Mouse (Mus musculus): Measurements from ENCODE around the gene Mcrip2.

Gene Mcrip2

DNA sequence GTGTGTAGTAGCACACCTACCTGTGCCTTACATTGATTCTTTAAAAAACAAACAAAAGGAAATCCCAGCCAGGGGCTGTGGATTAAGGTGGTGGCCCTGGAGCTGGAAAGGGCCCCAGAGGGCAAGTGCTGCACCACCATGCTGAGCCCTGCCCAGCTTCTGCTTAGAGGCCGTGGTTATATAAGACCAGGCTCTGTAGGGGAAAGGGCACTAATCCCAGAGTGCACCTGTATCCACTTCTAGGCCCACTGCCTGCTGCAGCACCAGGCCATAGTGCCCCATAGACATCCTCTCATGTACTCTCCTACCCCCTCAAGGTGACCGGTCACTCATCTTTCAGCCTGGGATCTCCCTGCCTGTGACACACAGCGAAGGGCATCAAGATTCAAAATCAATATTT lies 2.4 kb downstream of the Mcrip2 start:
- DNase-seq (ENCODE audit: low spot score in 2 of 2), result no peak

DNA sequence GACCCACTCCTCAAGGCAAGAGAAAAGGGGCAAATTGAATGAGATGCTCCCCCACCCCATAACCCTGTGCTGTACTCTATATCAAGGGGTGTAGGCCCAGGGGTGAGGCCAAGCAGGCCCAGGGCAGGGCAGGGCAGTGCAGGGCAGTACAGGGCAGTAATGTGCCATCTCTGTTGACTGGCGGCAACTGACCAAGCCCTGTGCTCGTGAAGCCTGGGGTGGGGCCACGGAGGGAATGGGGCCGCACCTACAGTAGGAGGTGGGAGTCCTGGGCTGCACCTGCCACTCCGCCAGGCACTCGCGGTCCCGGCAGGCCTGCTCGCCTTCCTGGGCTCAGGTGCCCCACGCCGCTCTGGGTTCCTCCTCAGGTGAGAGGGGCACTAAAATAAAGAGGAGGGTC lies 3.3 kb downstream of the Mcrip2 start:
- peak in 1 of 2 experiments; percentile 33 for DNase-seq (ENCODE audit: low spot score in 2 of 2)

DNA sequence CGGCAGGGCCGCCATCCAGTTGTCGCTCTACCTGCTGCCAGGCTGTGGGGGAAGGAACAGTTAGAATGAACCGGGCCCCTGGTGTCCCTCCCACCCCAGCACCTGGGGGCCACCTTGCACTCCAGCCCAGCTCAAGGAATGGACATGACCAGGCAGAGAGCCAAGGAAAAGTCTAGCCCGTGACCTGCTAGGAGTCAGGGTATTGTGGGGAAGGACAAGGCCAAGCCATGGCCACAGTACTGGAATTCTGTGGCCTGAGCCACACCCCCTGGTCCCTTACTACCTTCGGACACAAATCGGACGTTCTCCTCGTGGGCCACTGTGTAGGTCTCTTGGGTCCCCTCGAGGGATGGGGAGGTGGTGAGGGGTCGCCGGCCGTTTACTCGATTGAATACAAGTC lies 4.3 kb downstream of the Mcrip2 start:
- no peak for DNase-seq (ENCODE audit: low spot score in 2 of 2)

DNA sequence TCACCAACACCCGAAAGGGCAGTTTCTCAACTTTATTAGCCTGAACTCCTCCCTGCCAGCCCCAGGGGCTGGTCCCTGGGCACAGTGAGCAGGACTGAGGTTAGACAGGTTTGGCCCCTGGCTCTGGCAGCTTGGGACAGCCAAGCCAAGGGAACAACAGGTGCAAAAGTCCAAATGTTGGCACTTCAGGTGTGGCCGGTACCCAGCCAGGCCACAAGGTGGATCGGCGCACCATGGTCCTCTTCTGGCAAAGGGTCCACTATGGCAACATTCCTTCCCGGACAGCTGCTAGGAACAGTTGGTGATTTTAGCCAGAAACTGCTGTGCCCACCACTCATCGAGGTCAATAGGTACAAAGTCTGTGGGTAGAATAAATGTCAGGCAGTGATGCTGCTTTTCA lies 4.9 kb downstream of the Mcrip2 start:
- no peak for DNase-seq (ENCODE audit: low spot score in 2 of 2)

DNA sequence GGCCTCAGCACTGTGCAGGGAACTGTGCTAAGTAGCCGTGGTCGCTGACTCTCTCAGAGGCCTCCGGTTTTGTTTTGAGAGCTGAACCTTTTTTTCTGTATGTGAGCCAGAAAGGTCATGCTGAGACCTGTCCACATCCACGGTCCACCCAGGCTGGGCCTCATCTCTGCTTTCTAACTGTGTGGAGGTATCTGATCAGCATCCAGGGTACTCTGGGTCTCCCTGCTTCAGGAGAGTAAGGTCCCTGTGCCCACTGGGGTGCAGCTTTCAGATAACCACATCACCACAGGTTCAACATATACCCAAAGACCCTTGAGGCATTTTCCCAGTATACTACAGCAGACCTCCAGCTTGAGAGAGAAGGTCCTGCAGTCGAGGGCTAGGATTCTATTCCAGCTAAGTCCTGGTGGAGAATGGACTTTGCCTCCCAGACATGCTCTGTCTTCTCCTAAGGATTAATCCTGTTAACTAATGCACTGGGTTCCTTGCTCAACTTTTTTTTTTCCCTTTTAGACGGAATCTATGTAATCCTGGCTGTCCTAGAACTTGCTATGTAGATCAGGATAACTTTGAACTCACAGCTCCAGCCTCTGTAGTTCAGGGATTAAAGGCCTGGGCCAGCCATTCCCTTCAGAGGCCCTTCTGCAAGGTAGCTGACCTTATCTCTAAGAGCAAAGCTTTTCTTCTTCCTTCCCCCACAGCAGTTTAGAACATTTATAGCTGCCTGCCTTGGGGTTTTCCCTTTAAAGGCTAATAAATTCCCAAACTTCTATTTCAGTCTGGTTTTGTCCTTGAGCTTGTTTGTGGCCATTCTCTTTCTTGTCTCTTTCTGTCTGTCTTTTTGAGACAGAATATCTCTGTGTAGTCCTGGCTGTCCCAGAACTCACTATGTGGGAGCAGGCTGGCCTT lies 6.6 kb downstream of the Mcrip2 start:
- no peak for DNase-seq (ENCODE audit: low spot score in 2 of 2)

DNA sequence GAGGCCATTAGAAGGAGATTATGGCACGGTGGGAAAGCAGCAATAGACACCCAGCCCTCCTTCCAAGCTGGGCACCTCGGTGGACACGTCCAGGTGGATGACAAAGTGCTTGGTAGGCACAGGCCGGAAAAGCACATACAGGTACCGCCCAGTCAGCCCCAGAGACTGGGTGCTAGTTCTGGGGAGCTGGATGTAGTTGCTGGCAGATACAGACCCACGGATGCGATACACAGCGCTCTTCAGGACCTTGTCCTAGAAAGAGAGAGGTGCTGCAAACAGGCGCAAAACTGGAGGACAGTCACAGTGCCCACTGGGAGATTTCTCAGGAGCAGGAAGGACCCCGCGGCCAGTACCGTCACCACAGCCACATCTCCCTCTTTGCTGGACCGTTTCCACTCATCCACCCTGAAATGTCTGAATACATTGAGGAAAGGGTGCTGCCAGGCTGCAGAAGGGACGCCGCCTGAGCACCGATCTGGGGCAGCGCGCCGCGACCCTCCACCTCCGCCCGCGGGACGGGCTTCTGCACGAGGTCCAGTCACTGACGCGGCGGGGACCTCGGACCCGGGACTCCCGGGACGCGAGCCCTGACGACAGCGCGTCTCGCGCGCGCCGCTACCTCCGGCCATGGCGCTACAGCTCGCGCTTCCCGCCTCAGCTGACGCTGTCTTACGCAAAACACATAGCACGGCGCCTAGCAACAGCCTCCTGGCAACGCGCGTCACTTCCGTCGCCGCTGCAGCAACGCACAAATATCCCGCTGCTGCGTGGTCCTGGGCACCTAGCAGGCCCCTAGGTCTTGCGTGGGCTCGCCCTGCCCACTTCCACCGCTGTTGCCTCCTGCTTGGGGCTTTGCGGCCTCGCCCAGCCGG lies 7.5 kb downstream of the Mcrip2 start, which contains the start of gene Wdr90:
TSS of gene Wdr90 (minus strand) at position 670 of the 872 bp plus-strand sequence.
- DNase-seq (ENCODE audit: low spot score in 2 of 2), result peak; percentile 95 to 96

DNA sequence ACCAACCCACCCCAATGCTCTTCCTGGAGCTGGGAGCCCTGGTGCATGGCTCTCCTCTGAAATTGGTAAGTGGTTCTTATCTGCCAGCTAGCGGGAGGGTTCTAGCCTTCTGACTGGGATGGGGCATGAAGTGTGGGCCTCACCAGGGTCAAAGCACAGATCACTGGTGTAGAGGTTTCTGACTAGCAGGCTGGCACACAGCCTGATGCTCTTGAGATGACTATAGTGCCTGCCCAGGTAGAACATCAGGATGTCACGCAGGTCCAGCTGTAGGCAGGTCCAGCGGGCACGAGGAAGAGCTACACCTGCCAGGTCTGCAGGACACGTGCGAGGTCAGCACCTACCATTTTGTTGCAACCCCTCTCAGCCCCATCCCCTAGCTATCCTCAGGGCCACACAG lies 8.3 kb downstream of the Mcrip2 start:
- no peak for DNase-seq (ENCODE audit: low spot score in 2 of 2)

DNA sequence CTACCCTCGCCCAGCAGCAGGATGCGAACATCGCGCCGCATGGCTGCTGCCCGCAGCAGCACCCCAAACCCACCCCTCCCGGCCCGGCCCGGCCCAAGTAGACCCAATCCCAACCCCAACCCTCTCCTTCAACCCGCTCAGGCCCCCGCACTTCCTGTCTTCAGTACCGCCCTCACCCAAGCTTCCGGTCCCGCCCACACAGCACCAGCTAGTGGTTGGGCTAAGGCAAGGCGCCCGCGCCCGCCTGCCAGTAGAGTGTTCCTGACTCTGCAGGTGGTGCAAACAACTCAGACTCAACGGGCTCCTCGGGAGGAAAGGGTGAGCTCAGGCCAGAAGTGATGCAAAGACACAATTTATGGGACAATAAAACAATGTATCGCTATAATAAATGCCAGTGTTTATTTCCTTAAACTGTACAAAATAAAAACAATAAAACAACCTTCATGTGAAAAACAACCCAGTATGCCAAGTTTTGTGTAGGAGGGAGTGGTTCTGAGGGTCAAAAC lies 24.1 kb downstream of the Mcrip2 start, which contains the start of gene Rhot2:
TSS of gene Rhot2 (minus strand) at position 456 of the 506 bp plus-strand sequence.
- DNase-seq (ENCODE audit: low spot score in 2 of 2), result peak; percentile 97 to 98

DNA sequence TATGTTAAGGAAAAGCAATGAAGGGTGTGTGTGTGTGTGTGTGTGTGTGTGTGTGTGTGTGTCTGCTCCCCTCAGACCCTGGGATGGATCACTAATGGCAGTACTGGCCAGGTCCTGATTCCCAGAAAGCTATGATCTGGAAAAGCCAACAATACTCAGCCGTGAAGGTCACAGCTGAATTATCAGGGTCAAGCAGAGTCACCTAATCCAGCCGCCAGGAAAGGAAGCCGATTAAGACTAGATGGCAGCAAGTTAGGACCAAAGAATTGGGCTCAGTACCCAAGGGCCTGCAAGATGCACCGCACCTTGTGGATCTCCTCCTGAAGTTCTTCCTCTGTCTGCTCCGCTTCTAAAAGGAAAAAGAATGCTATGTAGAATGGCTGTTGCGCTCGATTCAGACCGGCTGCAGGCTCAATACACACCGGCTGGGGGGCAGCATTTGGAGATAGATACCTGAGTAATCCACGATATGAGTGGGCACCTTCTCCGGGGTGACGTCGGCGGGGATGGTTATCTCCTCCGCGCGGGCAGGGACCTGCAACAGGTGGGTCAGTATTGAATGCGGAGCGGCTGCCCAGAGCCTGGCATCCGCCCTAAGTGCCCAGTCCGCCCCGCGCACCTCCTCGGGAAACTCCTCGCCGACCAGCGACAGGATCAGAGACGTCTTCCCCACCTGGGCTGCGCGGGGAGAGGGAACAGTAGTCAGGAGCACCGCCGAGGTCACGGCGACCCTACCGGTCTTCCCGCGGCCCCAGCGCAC lies 24.7 kb downstream of the Mcrip2 start:
- no peak for DNase-seq (ENCODE audit: low spot score in 2 of 2)

DNA sequence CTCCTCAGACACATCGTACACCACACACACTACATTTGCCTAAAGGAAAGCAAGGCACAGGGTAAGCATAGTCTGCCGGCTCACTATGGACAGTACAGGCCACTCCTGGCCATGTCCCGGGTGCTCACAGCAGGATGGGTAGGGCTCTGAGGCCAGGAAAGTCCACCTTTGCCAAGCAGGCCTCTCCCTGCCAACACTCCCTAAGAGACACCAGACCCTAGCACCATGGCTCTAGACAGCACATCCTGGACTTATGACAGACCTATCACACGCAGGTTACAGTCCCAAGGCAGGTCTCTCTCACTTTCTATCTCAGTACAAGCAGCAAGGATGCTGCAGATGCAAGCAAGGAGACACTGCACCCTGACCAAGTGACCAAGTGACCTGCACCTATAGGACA lies 25.4 kb downstream of the Mcrip2 start:
- DNase-seq (ENCODE audit: low spot score in 2 of 2), result no peak

DNA sequence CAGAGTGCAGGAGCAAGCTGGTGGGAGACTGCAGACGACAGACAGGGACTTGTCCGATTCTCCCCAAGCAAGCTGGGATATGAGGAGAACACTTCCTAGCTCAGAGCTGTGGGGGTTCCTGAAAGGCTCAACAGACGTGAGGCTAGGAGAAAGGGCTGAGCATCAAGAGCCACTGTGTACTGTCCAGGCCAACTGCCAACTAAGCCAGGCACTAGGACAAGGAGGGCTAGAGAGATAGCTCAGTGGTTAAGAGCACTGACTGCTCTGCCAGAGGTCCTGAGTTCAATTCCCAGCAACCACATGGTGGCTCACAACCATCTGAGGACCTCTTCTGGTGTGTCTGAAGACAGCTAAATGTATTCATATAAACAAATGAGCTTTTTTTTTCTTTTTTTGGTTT lies 26.1 kb downstream of the Mcrip2 start:
- DNase-seq (ENCODE audit: low spot score in 2 of 2), result no peak

DNA sequence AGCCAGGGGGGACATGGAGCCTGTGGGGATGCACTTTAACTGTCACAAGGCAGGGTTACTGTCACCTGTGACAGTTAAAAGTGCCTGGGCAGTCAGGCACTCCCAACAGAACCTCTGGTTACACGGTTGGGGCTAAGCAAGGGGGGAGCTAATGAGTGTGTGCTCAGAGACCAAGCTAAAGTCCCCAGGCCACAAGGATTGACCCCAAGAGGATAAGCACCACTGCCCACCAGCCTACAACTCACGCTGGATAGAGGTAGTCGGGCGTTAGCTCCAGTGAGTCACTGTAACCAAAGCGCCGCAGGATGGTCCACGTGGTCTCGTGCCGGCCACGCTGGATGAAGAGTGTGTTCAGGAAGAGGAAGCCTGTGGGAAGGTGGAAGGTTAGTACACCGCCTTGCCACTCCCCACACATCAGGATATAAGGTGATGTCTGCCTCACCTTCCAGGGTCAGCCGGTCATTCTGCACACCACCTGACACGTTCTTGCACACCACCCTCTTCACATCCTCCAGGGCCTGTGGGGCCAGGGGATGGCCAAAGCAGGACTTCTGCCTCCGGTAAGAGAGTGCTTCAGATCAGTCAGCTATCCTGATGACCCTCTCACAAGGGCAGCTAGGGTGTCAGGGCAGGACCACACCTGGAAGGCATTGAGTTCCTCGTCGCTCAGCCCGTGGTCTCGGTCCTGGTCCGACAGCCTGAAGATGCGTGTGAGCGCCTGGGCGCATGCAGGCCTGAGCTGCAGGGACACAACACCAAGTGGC lies 27.3 kb downstream of the Mcrip2 start, which contains the start of gene Gm20683:
TSS of gene Gm20683 (minus strand) at position 647 of the 764 bp plus-strand sequence.
- DNase-seq (ENCODE audit: low spot score in 2 of 2), result peak in 1 of 2 experiments; percentile 38

DNA sequence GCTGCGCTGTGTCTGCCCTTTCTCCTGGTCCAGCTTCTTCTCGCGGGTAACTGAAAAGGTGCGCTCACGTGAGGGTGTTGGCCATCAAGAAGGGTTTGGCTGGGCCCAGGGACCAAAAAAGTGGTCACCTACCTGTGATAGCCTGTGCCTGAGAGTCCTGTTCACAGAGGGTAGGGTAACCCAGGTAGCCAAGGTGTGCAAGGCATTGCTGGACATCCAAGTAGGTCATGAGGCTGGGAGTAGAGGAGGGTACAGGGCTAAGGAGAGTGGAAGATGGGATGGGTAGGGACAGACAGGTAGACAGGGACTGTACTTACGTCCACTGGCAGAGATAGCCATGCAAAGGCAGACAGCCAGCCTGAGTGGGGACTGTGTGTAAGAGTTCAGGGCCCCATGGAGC lies 28.0 kb downstream of the Mcrip2 start:
- DNase-seq (ENCODE audit: low spot score in 2 of 2), result no peak

DNA sequence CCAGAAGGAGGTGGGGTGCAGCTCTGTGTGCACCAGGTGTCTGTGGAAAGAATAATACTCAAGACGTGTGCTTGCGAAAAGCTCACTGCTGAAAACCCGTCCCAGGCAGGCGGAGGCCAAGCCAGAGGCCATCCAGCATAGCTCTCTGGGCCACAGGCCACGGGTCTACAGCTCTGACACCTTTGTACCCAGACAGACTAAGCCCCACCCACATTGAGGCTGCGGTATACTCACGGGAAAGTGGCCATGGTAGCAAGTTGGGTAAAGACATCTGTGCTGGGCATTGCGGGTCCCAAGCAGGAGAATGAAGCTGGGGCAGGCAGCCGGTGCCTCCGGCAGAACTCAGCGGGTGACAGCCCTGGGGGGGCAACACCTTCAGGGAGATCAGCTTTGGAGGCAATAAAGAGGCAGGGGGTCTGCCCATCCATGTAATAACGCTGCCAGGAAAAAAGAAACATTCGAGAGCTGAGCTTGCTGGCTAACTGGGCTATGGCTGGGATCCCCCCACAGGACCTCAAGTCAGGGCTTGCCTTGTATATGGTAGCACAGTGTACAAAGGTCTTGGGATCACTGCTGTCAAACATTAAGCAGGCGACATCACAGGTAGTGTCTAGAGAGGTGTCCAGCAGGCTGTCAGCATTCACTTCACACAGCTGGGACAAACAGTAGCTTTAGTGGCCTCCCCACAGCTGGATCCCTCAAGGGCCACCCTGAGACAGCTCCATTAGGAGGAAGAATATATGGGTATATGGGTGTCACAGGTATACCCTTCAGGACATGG lies 28.9 kb downstream of the Mcrip2 start:
- no peak for DNase-seq (ENCODE audit: low spot score in 2 of 2)

DNA sequence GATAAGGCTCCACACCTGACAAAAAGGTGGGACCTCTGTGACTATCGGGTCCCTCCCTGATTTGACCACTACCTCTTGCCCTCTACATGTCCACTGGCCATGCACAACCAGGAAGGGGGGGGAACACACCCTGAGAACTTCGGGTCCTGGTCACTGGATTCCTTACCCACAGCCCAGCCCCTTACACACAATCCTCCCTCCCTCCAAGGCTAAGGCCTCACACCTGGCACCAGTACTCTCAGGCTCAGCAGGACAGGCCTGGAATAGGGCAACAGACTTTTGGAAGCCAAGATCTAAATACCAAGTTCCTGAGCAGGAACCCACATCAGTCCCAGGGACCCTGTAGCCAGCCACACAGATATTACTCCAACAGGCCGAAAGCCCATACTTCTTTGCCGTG lies 29.7 kb downstream of the Mcrip2 start:
- DNase-seq (ENCODE audit: low spot score in 2 of 2), result no peak

DNA sequence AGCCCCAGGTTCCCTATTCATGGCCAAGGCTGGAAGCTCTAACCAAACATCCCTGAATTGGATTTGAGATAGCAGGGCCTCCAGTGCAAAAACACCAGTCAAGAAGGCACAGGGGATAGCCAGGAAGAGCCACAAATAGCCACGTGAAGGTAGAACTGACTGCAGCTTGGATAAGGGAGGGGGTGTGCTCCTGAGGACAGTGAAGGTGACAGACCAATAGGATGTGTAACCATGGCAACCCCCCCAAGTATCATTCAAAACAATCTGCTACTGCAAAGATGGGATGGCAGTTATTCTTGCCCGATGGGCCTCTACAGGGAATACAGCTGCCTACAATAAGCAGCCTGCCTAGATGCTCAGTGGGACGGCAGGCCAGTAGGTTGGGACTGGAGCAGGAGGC lies 31.0 kb downstream of the Mcrip2 start:
- peak in 1 of 2 experiments; percentile 59 for DNase-seq (ENCODE audit: low spot score in 2 of 2)

DNA sequence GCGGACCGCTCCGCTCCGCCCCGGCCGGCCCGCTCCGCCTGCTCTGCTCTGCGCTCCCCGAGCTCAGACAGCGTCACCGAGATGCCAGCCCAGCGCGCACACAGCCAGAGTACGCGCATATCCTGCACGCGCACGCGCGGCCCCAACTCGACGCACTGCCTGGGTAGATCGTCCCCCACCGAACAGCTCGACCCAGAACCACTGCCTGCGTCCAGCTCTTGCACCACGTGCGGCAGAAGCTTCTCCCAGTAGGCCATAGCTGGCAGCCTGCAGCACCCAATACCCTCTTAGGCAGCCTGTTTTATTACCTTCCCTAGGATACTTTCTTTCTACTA lies 31.5 kb downstream of the Mcrip2 start, which contains the start of gene Rhbdl1:
TSS of gene Rhbdl1 (minus strand) at position 220 of the 335 bp plus-strand sequence.
- DNase-seq (ENCODE audit: low spot score in 2 of 2), result peak; percentile 94

DNA sequence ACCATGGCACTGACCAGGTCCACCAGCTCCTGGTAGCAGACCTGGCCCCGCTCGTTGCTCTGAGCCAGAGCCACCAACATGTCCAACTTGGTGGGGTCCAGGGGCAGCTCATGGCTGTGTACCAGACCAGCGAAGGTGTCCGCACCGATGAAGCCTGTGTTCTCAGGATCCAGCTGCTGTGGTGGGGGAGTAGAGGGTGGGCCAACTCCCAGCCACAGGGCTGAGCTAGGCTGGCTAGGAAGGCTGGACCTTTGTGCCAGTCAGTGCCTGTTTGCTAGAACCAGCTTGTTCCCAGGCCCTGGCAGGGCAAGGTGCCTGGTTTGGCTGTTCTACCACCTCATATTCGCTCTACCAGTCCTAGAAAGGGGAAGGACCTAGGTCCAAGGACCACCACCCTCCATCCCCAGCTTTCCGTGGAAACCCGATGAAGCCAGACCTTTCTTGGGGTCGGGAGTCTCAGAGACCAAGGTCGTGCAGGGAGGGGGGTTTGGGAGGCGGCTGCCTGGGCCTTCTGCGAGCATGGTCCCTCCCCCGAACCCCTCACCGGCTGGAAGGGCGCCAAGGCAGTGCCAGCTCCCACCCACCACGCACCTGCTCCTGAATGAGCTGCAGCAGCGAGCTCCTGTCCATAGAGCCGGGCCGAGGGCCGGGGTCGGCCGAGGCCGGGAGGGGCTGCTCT lies 32.0 kb downstream of the Mcrip2 start:
- DNase-seq (ENCODE audit: low spot score in 2 of 2), result peak in 1 of 2 experiments; percentile 63

DNA sequence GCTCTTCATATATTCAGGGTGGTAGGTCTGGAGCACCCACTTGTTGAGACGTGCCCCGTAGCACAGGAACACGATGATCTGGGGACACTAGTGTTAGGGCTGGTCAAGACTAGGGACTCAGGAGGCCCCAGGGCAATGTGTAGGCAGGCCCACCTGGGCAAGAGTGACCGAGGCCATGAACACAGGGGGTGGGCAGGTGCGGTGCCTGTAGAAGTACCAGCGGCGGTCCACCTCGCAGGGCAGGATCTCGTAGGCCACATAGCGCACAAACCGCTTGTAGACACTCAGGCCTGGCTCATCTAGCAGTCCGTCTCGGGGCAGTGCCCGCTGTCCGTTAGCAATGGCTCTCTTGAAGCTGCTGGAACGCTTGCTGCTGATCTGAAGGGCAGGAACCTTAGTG lies 32.7 kb downstream of the Mcrip2 start:
- DNase-seq (ENCODE audit: low spot score in 2 of 2), result peak in 1 of 2 experiments; percentile 65

Measured in right cerebral cortex, postnatal 10 days (tissue).